In genomic region chr11:66312764-66313163, GRCm38 (mm10) we compare ENCODE assay signal across 12 mouse cellular contexts.
DNase-seq lines count a peak whose midpoint lies in the region; ATAC-seq and TF ChIP-seq lines count a peak whose summit lies in the region.
"Had no signal": no experiment of that assay in that cellular context is flagged by ENCODE, and none has a peak within 500 bp of the region (broad histone marks: within the 10 kb centered on the region; RNA-seq: fewer than 3 reads in every experiment).

No protein-coding gene starts in this region.

- H3K9ac ChIP-seq in heart, adult 2 months (ENCODE audit: low read depth, low read length): no peak overlapping the region
- no peak overlapping the region for H3K9ac ChIP-seq in midbrain, embryonic 14.5 days (replicated peaks; ENCODE audit: low read length)
- H3K9ac ChIP-seq in midbrain, embryonic 13.5 days (replicated peaks): no peak overlapping the region
- H3K9ac ChIP-seq: limb, embryonic 15.5 days had no signal

- H3K4me1 ChIP-seq in heart, adult 2 months (ENCODE audit: control insufficient read depth, insufficient read depth, low read length): no peaks in the 10 kb centered on the region
- 0 out of 2 replicates have a peak, but pooled peaks cover 5% of the 10 kb centered on the region for H3K4me1 ChIP-seq in midbrain, embryonic 14.5 days (ENCODE audit: control insufficient read depth, insufficient read depth, low read length)
- H3K4me1 ChIP-seq in midbrain, embryonic 13.5 days (replicated peaks): peaks cover 7% of the 10 kb centered on the region
- H3K4me1 ChIP-seq: limb, embryonic 15.5 days had no signal

- H3K4me2 ChIP-seq in midbrain, embryonic 14.5 days (ENCODE audit: low read length): no peak overlapping the region
- H3K4me2 ChIP-seq in midbrain, embryonic 13.5 days (replicated peaks): no peak overlapping the region
- H3K4me2 ChIP-seq: limb, embryonic 15.5 days had no signal

- H3K79me2 ChIP-seq in heart, adult 2 months (replicated peaks; ENCODE audit: control insufficient read depth, insufficient read depth, low read length): no peaks in the 10 kb centered on the region

- peak; percentile 53 for DNase-seq in heart, adult 11 months
- no peak for DNase-seq in heart, adult 2 months
- peak; percentile 27 for DNase-seq in midbrain, embryonic 14.5 days
- peak; percentile 12 for DNase-seq in cerebellum, adult 9-10 months
- DNase-seq in right cerebral cortex, postnatal 4 days: peak; percentile 18
- DNase-seq in urinary bladder, adult 18-20 months (ENCODE audit: low spot score in 2 of 2): no peak
- DNase-seq: heart, postnatal 36 days; lung, postnatal 36 days; thymus, adult 18-20 months had no signal

- no peak overlapping the region for H3K27ac ChIP-seq in heart, adult 2 months
- H3K27ac ChIP-seq in midbrain, embryonic 14.5 days (replicated peaks; ENCODE audit: low read depth, low read length): no peak overlapping the region
- H3K27ac ChIP-seq in midbrain, embryonic 13.5 days: no peak overlapping the region
- H3K27ac ChIP-seq: limb, embryonic 15.5 days had no signal

- TF ChIP-seq POLR2A in heart, adult 2 months (IDR thresholded peaks at IDR 0.05; ENCODE audit: insufficient read depth, low read depth, low read length): no peak

- ATAC-seq in midbrain, embryonic 14.5 days (ENCODE audit: low FRiP score, low TSS enrichment): no peak
- ATAC-seq in midbrain, embryonic 13.5 days: no peak
- ATAC-seq: intestine, embryonic 16.5 days had no signal

- no peaks in the 10 kb centered on the region for H3K36me3 ChIP-seq in heart, adult 2 months (ENCODE audit: control insufficient read depth, insufficient read depth, low read length)
- no peaks in the 10 kb centered on the region for H3K36me3 ChIP-seq in midbrain, embryonic 14.5 days (ENCODE audit: control insufficient read depth, insufficient read depth, low read length)
- H3K36me3 ChIP-seq in midbrain, embryonic 13.5 days: no peaks in the 10 kb centered on the region
- H3K36me3 ChIP-seq: limb, embryonic 15.5 days had no signal

- intact Hi-C loops in heart, adult 2 months (cut with DNase I): no loop called here

- TF ChIP-seq EP300 in heart, adult 2 months (IDR thresholded peaks at IDR 0.05; ENCODE audit: insufficient read depth, low read depth, low read length): no peak

- 66% methylated on average over 7 of the region's 7 CpGs for WGBS in heart, adult 2 months
- WGBS in midbrain, embryonic 14.5 days: 48% methylated on average over 7 of the region's 7 CpGs
- WGBS in midbrain, embryonic 13.5 days: 44% methylated on average over 7 of the region's 7 CpGs

- no peaks in the 10 kb centered on the region; the same call in 1 of the 2 replicates for H3K27me3 ChIP-seq in heart, adult 2 months (ENCODE audit: control insufficient read depth, insufficient read depth, low read length)
- H3K27me3 ChIP-seq in midbrain, embryonic 14.5 days (ENCODE audit: control insufficient read depth, insufficient read depth, low read length): no peaks in the 10 kb centered on the region
- no peaks in the 10 kb centered on the region for H3K27me3 ChIP-seq in midbrain, embryonic 13.5 days
- H3K27me3 ChIP-seq: limb, embryonic 15.5 days had no signal

- H3K4me3 ChIP-seq in heart, adult 2 months: no peak overlapping the region
- no peak overlapping the region for H3K4me3 ChIP-seq in midbrain, embryonic 14.5 days (replicated peaks; ENCODE audit: low read depth, low read length)
- H3K4me3 ChIP-seq in midbrain, embryonic 13.5 days (replicated peaks): no peak overlapping the region
- H3K4me3 ChIP-seq: limb, embryonic 15.5 days had no signal

- TF ChIP-seq CTCF in heart, adult 2 months (IDR thresholded peaks at IDR 0.05): no peak

- H3K9me3 ChIP-seq in midbrain, embryonic 14.5 days (ENCODE audit: control insufficient read depth, low read length): no peaks in the 10 kb centered on the region
- no peaks in the 10 kb centered on the region for H3K9me3 ChIP-seq in midbrain, embryonic 13.5 days
- H3K9me3 ChIP-seq: limb, embryonic 15.5 days had no signal

Comparison
In these comparisons a context has a peak if more than half of its experiments do, and no peak if none do; other contexts are left out.
1. DNase-seq: peak in heart, adult 11 months (single experiment), midbrain, embryonic 14.5 days (single experiment), cerebellum, adult 9-10 months (single experiment) and right cerebral cortex, postnatal 4 days (single experiment); none in heart, adult 2 months (0 of 2) and urinary bladder, adult 18-20 months (0 of 2).